Mouse (Mus musculus) kidney, postnatal 10 days (tissue): ENCODE measurements around the gene Rhobtb1.

Experiments used
- DNase-seq: peaks from one replicate; pipeline ENCODE4 v3.0.0; 2021; ENCODE audit warnings: mixed read lengths

The Rhobtb1 gene

GRCm38 (mm10) chr10:69211976-69212375 lies 60.7 kb downstream of the Rhobtb1 start:
- DNase-seq = peak; percentile 62

- DNase-seq = peak; percentile 90
Measured at GRCm38 (mm10) chr10:69212542-69213440, 61.6 kb downstream of the Rhobtb1 start, which contains the start of gene A930033H14Rik. A930033H14Rik (minus strand) TSS chr10:69213098.

- DNase-seq = peak; percentile 67
Measured at GRCm38 (mm10) chr10:69213451-69213877, 62.2 kb downstream of the Rhobtb1 start.

- DNase-seq = peak; percentile 37
Measured at GRCm38 (mm10) chr10:69213986-69214385, 62.8 kb downstream of the Rhobtb1 start.

- no peak for DNase-seq
Measured at GRCm38 (mm10) chr10:69217127-69217690, 66.0 kb downstream of the Rhobtb1 start.

GRCm38 (mm10) chr10:69218458-69219288 lies 67.4 kb downstream of the Rhobtb1 start:
- peak; percentile 56 for DNase-seq

GRCm38 (mm10) chr10:69219289-69219626 lies 68.0 kb downstream of the Rhobtb1 start:
- no peak for DNase-seq

GRCm38 (mm10) chr10:69220296-69220695 lies 69.1 kb downstream of the Rhobtb1 start:
- DNase-seq = peak; percentile 51

- no peak for DNase-seq
Measured at GRCm38 (mm10) chr10:69221148-69221547, 69.9 kb downstream of the Rhobtb1 start.

- DNase-seq = no peak
Measured at GRCm38 (mm10) chr10:69221955-69222354, 70.7 kb downstream of the Rhobtb1 start.

GRCm38 (mm10) chr10:69223232-69223631 lies 72.0 kb downstream of the Rhobtb1 start:
- no peak for DNase-seq

GRCm38 (mm10) chr10:69224276-69224675 lies 73.0 kb downstream of the Rhobtb1 start:
- no peak for DNase-seq

GRCm38 (mm10) chr10:69225471-69225870 lies 74.2 kb downstream of the Rhobtb1 start:
- no peak for DNase-seq

GRCm38 (mm10) chr10:69225951-69226350 lies 74.7 kb downstream of the Rhobtb1 start:
- DNase-seq = no peak

- DNase-seq = no peak
Measured at GRCm38 (mm10) chr10:69237185-69237584, 86.0 kb downstream of the Rhobtb1 start.

GRCm38 (mm10) chr10:69237781-69238180 lies 86.5 kb downstream of the Rhobtb1 start:
- no peak for DNase-seq

GRCm38 (mm10) chr10:69238311-69238710 lies 87.1 kb downstream of the Rhobtb1 start:
- DNase-seq = no peak

- DNase-seq = no peak
Measured at GRCm38 (mm10) chr10:69240530-69240929, 89.3 kb downstream of the Rhobtb1 start.

- no peak for DNase-seq
Measured at GRCm38 (mm10) chr10:69245151-69245550, 93.9 kb downstream of the Rhobtb1 start.

GRCm38 (mm10) chr10:69245906-69246668 lies 94.9 kb downstream of the Rhobtb1 start:
- DNase-seq = peak; percentile 45

GRCm38 (mm10) chr10:69246762-69247161 lies 95.5 kb downstream of the Rhobtb1 start:
- no peak for DNase-seq

GRCm38 (mm10) chr10:69247311-69248033 lies 96.2 kb downstream of the Rhobtb1 start:
- no peak for DNase-seq
